Mouse (Mus musculus): ENCODE measurements at regions not wholly inside any gene's neighbourhood (a gene's known extent, or its start where the extent isn't known, plus 50 kb on each side); places are given as distances from the start of the nearest gene placed in this dataset.

DNA sequence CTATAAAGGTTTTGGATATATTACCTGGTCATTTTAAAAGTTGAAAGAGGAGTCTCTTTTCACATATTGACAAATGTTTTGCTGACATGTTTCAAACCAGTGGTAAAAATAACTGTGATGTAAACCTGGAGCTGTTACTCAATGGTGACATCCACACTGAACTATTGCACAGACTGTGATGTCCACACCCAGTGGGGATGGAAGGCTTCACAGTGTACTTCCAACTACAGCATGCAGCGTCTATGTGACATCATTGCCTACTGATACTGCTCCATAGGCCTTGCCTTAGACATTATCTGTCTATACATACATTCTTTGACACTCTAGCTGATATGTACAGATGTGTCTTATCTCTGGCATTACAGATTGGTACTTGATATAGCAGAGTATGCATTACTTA, 120.1 kb upstream of the Rbms1 start:
- no peak for DNase-seq

DNA sequence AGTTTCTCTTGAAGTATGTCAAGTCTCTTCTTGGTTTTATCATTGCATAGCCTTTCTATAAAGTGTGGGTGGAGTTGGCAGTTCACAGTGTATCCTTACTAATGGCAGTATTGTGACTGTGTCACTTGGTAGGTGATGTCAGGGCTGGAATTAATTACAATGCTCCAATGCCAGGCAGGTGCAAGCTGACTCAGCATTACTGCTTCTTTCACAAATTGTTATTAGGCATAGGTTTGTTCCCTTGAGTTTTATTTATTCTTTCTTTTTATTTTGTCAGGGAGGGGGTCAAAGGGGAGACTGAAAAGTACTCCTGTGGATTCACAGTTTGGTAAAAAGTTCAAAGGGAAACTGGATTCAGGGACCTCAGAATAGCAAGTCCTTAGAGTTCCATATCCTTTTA, 119.6 kb upstream of the Rbms1 start:
- no peak for DNase-seq

DNA sequence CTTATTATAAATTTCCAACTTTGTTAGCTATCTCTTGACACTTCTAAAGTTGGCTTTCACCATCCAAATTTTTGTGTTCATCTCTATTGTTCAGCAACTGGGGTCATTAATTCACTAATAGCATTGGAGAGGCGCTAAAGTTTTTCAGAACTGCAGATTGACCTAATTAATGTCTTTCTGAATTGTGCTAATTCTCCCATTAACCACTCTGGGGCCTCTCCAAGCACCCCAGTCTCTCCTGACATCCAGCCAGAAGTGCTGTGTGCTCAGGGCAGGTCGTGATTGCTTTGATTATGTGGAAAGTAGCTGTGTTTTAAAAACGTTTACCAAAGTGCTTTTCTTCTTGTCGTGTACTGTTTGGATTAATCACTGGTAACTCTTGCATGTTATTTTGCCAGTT, 117.0 kb upstream of the Rbms1 start:
- no peak for DNase-seq

DNA sequence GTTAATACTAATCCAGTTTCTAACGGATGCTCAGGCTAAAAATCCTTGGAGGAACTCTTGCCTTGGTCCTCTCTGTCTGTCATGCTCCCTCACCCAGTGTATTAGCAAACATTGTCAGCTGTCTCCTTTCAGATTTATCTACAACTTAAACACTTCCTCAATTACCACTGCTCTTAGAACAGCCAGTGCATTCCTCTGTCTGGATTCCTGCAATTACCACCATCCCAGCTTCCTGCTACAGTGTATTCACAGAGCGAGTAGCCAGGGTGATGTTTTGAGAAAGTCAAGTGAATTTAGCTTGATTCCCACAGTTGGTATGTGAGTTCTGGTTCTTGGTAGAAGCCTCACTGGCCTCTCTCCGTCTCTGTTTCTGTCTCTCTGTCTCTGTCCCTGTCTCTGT, 108.0 kb upstream of the Rbms1 start:
- no peak for DNase-seq

GRCm38 (mm10) chr2:61067877-61068276, 104.9 kb upstream of the Rbms1 start:
- DNase-seq = no peak

GRCm38 (mm10) chr2:61062125-61062524, 99.1 kb upstream of the Rbms1 start:
- no peak for DNase-seq

DNA sequence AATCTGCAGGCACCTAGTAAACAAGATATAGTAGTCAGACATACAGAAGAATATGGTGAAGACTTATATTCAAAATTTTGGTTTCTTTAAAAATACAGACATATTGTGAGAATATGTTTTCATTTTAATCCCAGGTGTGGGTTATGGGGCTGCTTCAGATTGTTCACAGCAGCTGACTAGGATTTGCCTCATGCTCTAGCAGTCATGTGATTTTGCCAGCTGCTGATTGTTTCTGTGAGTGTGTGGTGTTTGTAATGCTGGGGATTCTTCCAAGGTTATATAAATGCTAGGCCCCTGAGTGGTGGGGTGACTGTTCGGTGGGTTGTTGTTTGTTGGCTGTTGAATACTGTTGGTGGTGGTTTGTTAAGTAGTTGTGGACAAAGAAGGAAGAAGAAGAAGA, 97.9 kb upstream of the Rbms1 start:
- DNase-seq = no peak

- DNase-seq = no peak
These were observed 95.7 kb upstream of the Rbms1 start for GRCm38 (mm10) chr2:61058545-61059235.

GRCm38 (mm10) chr2:61052296-61052695, 89.3 kb upstream of the Rbms1 start:
- DNase-seq = no peak

- DNase-seq = no peak
These were observed 88.8 kb upstream of the Rbms1 start for GRCm38 (mm10) chr2:61051808-61052207.

DNA sequence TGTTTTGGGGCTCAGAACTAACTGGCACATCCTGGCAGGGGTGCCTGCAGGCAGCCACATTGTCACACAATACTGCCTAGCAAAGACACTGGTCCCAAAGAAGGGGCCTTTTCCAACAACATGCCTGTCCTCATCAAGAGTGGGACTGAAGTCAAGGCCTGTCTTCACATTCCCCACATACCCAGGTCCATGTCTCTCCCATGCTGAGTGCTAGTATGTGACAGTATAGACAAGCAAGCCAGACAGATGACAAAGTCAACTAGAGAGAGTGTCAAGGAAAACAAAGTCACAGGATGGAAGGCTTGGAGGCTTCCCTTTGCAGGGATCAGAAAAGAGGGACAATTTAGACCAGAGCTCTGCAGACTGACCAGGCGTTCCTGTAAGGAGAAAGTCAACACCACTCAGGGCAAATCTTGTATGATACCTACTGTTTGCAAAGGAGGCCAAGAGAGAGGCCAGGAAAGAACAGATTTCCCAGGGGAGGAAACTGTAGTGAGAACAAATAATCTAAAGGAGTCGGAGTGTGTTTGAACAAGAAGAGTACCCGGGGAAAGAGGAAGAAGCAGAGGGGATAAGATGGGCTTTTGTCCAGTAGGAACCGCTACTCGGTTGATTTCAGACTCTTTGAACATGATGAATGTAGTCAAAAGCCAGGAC, 83.2 kb upstream of the Rbms1 start:
- DNase-seq = no peak

- DNase-seq = no peak
These were observed 82.5 kb upstream of the Rbms1 start for GRCm38 (mm10) chr2:61045467-61045866.

GRCm38 (mm10) chr2:61032920-61033319, 69.9 kb upstream of the Rbms1 start:
- no peak for DNase-seq

- DNase-seq = no peak
These were observed 66.7 kb upstream of the Rbms1 start for GRCm38 (mm10) chr2:61029706-61030105.

GRCm38 (mm10) chr2:61028578-61028977, 65.6 kb upstream of the Rbms1 start:
- DNase-seq = no peak

GRCm38 (mm10) chr2:61027686-61028085, 64.7 kb upstream of the Rbms1 start:
- no peak for DNase-seq

DNA sequence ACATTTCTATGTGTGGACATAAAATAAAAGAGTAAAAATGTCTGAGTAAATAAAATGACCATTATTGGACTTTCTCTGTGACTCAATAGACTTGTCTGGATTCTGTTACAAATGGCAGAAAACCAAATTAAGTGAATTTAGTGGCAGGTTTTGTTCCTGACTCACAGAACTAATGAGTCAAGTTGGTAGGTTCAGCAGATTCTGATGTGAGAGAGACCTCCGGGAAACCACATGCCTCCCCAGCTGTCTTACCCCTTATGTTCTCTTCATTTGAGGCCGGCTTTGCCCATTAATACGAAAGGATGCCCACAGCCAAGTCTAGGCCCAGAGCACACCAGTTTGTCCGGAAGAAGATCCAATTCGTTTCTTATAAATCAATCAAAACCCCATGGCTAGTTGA, 59.4 kb upstream of the Rbms1 start:
- no peak for DNase-seq

DNA sequence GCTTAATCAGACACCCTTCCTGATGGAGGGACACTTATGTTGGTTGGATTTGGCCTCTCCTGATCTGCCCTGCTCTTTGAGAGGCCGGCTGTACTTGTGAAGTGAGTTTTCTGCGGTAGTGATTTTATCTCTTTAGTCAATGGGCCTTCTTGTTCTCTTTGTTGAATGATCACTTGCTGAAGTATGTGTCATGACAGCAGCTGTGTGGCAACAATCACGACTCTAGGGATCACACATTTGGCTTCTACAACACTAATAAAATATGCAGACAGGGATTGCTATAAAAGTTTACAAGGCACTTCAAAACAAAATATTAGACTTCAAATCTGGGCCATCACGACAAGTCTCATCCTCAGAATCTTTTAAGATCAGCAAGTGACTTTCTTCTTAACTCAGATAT, 57.8 kb upstream of the Rbms1 start:
- no peak for DNase-seq

DNA sequence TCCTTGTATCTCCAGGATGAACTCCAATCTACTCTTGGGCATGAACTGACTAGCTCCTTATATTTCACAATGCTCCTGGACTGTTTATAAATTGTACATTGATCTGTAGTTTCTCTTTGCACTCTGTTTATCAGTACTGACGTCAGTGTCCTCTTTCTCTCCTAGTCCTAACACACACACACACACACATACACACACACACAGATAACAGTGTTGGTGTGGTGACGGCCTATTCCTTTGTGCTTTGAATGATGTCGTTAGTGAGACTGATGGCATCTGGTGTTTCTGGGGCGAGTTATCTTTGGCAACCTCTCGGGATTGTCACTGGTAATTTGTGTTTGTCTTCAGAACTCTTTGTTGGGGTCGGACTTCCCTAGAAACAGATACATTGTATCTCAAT, 50.0 kb upstream of the Rbms1 start:
- no peak for DNase-seq

Data from right cerebral cortex, postnatal 14 days (tissue).